Comparison of ENCODE assay signal across 31 mouse cellular contexts in the genomic region with DNA sequence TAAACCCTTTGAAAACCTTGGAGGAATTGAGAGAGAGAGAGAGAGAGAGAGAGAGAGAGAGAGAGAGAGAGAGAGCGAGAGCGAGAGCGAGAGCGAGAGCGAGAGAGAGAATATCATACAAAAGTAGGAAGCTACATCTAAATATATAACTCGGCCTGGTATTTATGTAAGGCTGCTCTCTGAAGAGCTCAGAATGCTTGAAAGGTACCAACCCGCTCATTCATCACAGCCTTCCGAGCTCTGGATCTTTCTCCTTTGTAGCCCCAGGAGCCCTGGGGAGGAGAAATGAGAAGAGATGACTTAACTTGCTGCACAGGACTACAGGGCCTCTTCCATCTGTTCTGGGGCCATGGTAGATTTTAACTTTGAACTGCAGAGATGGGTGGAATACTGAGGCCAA. TPM values are rescaled to one million over a fixed set of nuclear protein-coding genes. Genes with fewer than 3 reads are reported as not detected.
"Had no signal": no experiment of that assay in that cellular context is flagged by ENCODE, and none has a peak within 500 bp of the region (broad histone marks: within the 10 kb centered on the region; RNA-seq: fewer than 3 reads in every experiment).

No protein-coding gene starts in this region.

- DNase-seq: left cerebral cortex, postnatal 4 days; liver; liver, embryonic 13.5 days; liver, postnatal 0 days; lung, adult 18-20 months; lung, adult 2 months; lung, embryonic 14.5 days; lung, postnatal 10 days; lung, postnatal 14 days; lung, postnatal 36 days; lung, postnatal 4 days; midbrain, embryonic 14.5 days had no signal

- H3K4me3 ChIP-seq: limb, embryonic 10.5 days; limb, embryonic 12.5 days; limb, embryonic 13.5 days; limb, embryonic 15.5 days; liver, embryonic 12.5 days; liver, embryonic 13.5 days; liver, embryonic 15.5 days; lung, embryonic 15.5 days; megakaryocyte, embryonic 14.5 days; midbrain, embryonic 10.5 days; midbrain, embryonic 12.5 days; midbrain, embryonic 13.5 days; midbrain, embryonic 15.5 days; myocyte; neural tube, embryonic 12.5 days had no signal

- H3K27ac ChIP-seq: limb, embryonic 10.5 days; limb, embryonic 12.5 days; limb, embryonic 13.5 days; limb, embryonic 15.5 days; liver, embryonic 12.5 days; liver, embryonic 13.5 days; liver, embryonic 14.5 days; liver, embryonic 15.5 days; lung, embryonic 15.5 days; macrophage; midbrain, embryonic 10.5 days; midbrain, embryonic 12.5 days; midbrain, embryonic 13.5 days; midbrain, embryonic 15.5 days; neural tube, embryonic 12.5 days had no signal

- ATAC-seq: liver, embryonic 12.5 days; liver, postnatal 0 days; lung, postnatal 0 days; midbrain, embryonic 13.5 days; midbrain, embryonic 15.5 days; midbrain, embryonic 16.5 days had no signal

RNA-seq across cellular contexts. Expression of a gene that starts 22.3 kb away (rescaled TPM):
- total RNA-seq: megakaryocyte-erythroid progenitor cell, adult 5-6 weeks had no signal
